Mouse (Mus musculus): Measurements from ENCODE around the gene Fhad1. TPM values are rescaled to one million over a fixed set of nuclear protein-coding genes. Genes with fewer than 3 reads are reported as not detected.
"Not testable (repeated sequence)": the region's sequence is repeated elsewhere in the genome, so short reads cannot be mapped to it uniquely, and the experiment has no call there.

Fhad1 gene
- total RNA-seq (2021), result 1 to 10 TPM; 1.4 to 2.0 TPM
- long read RNA-seq, experiment 1, partial matches to known transcripts, result 0 of 1 reads
- long read RNA-seq, experiment 1, other reads (novel, unspliced or antisense), result 1 of 1 reads
- long read RNA-seq, experiment 2, partial matches to known transcripts, result 0 of 3 reads
- long read RNA-seq, experiment 2, other reads (novel, unspliced or antisense), result 0 of 3 reads

GRCm38 (mm10) chr4:142014659-142015608, at the start of gene Fhad1:
Gene Fhad1, minus strand, starts transcription at chr4:142015082.
- DNase-seq (ENCODE audit: low spot score in 2 of 2), result peak; percentile 35 to 42

DNA sequence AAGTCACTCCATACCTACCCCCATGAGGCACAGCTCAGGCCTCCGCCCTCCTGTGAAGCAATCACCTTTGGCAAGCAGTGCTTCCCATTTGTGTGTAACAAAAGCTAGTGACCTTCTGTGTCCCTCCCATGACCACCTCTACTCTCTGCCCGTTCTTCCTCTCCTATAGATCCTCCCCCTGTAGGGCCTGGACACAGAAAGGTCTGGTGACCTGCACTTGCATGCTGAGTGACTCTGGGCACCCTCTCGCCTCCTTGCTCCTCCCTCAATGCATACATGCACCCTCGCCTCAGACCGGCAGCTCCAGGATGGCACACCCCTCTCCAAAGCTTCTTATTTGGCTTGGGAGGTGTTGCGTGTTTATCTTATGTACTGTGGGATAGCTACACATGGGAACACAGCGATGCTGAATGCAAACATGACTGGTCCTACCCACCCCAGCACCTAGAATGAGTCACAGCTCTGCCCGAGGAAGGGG, 48.2 kb upstream of the Fhad1 start:
- DNase-seq (ENCODE audit: low spot score in 2 of 2), result no peak

DNA sequence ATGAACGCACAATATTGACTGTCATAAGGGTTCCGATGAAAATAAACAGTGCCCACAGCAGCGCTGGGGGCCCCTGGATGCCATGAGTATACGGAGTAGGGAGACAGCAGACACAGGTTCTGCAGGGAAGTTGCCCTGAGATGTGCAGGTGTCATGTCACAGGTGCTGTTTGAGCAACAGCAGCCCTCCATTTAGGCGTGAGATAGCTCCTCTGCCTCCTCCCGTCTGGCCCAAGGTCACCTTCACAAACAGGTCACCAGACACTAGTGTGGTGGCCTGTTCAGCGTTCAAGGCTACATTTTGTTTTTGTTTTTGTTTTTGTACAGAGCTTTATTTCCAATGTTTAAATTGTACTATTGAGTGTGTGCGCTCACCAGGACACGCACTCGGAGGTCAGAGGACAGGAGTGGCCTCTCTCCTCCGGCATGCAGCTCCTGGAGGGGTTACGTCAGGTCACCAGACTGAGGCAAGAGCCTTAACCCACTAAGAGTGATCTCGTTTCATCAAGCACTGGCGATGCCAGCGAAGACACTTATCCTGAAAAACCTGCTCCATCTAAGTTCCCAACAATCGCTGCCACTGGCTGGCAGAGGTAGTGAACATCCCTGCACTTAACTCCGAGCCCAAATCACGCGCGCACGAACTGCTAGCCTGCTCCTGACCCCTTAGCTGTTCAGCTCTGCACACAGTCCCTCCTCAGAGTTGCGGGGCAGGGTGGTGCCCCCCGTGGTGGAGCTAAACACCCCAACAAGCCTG, 46.8 kb upstream of the Fhad1 start:
- no peak for DNase-seq (ENCODE audit: low spot score in 2 of 2)

GRCm38 (mm10) chr4:142060455-142061378, 45.8 kb upstream of the Fhad1 start:
- no peak for DNase-seq (ENCODE audit: low spot score in 2 of 2)

DNA sequence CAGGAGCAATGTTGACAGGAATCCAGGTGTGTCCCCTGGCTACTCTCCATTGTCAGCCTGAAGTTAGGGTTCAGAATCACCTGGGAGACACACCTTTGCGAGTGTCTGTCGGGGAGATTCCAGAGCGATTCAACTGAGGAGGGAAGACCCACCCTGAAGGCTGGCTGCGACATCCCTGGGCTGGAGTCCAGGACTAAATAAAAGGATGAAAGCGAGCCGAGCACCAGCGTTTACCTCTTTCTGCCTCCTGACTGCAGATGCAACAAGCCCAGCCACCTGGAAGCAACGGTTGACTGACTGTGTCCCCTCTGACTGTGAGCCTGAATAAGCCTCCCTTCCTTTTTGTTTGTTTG, 44.9 kb upstream of the Fhad1 start:
- DNase-seq (ENCODE audit: low spot score in 2 of 2), result no peak

DNA sequence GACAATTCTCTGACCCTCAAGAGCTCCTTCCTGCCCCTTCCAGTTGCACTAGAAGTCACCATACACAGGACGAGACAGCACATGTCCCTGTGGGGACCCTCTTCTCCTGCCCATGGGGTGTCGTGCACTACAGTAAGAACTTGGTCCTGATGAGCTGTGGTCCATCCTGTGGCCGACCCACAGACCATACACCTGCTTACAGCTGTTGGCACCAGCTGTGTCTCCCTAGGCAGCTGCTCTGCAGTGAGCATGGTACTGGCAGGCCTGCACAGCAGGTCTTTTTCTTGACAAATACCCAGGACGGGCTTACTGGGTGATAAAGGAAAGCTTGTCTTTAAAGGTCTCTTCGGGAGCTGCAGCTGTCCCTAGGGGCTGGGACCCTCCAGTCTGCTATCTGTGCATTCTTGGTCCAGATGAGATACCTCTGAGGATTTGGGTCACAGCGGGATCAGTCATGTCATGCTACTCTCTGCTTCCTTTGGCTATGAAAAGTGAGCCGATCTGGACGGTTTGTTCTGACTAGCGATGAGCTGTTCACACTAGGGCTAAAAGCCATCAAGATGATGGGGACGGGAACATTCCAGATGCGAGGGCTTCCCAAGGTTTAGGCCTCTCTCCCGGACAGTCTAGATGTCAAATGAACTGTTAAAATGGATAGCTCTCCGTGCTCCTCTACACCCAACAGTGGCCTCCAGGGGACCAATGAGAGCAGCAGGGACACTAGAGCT, 44.4 kb upstream of the Fhad1 start:
- DNase-seq (ENCODE audit: low spot score in 2 of 2), result no peak

GRCm38 (mm10) chr4:142057529-142058216, 42.8 kb upstream of the Fhad1 start:
- DNase-seq (ENCODE audit: low spot score in 2 of 2), result no peak

DNA sequence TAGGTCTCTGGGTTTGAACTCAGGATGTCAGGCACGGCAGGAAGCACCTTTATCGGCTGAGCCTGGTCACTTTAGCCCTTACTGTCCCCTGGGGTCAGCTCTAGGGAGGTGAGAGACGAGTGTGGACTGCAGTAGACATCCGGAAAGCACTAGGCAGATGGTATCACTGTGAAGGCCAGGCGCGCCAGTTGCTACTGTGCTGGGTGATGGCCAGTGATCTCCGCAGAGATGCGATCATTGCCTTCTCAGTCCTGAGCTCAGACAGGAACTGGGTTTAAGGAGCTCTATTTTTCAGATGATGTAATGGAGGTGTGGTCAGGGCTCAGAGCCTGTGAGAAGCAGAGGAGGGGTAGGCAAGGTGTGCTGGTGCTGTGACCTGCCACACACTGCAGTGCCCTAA, 40.7 kb upstream of the Fhad1 start:
- DNase-seq (ENCODE audit: low spot score in 2 of 2), result no peak

- no peak for DNase-seq (ENCODE audit: low spot score in 2 of 2)
These were observed 39.7 kb upstream of the Fhad1 start for GRCm38 (mm10) chr4:142054580-142054979.

GRCm38 (mm10) chr4:142053661-142054448, 39.0 kb upstream of the Fhad1 start:
- DNase-seq (ENCODE audit: low spot score in 2 of 2), result no peak

- DNase-seq (ENCODE audit: low spot score in 2 of 2), result no peak
These were observed 38.4 kb upstream of the Fhad1 start for GRCm38 (mm10) chr4:142053261-142053660.

- no peak for DNase-seq (ENCODE audit: low spot score in 2 of 2)
These were observed 37.7 kb upstream of the Fhad1 start for GRCm38 (mm10) chr4:142052391-142053132.

GRCm38 (mm10) chr4:142051883-142052282, 37.0 kb upstream of the Fhad1 start:
- not testable (repeated sequence) for DNase-seq (ENCODE audit: low spot score in 2 of 2)

DNA sequence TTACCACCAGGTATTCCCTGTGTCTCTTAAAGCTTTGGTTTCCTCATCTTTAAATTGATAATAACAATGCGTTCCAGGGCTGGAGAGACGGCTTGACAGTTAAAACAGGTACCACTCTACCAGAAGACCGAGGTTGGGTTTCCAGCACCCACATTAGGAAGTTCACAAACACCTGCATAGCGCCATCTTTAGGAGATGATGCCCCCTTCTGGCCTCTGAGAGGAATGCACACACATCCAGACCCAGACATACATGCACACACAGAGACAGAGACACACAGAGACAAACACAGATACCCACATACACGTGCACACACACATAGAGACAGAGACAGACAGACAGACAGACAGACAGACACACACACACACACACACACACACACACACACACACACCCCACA, 35.1 kb upstream of the Fhad1 start:
- DNase-seq (ENCODE audit: low spot score in 2 of 2), result no peak

DNA sequence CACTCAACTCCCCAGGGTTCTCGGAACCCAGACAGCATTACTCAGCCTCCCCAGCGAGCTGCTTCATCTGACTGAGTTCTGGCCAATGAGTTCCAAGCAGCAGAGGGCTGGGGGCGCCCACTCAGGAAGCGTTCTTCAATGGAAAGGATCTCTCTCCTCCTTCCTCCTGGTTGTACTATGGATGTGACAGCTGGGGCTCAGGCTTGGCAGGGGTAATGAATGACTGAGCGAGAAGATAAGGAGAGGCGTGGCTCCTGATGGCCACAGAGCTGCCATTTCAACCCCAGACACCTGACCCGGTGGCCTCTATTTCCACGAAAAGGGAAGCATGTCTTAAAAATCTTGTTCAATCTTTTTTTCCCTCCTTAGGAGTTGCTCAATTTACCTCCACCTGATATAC, 33.5 kb upstream of the Fhad1 start:
- no peak for DNase-seq (ENCODE audit: low spot score in 2 of 2)

GRCm38 (mm10) chr4:142047005-142047404, 32.1 kb upstream of the Fhad1 start:
- DNase-seq (ENCODE audit: low spot score in 2 of 2), result no peak

DNA sequence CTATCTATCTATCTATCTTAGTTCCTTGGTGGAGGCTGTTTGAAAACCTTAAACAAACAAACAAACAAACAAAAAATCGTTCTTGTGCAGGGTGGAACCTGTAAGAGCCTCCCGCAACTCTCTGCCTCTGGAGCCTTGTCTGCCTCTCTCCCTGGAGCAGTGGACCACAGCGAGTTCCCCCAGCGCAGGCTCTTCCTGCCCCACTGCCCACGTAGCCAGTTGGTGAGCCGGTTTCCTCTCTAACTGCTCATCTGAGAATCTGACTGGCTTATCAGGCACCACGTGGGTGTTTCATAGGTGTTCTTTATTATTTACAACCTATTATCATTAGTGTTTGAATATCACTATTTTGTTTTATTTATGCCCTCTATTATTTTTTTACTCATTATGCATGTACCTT, 31.6 kb upstream of the Fhad1 start:
- DNase-seq (ENCODE audit: low spot score in 2 of 2), result no peak
